Mouse (Mus musculus): ENCODE data around the gene Eva1c.

DNA sequence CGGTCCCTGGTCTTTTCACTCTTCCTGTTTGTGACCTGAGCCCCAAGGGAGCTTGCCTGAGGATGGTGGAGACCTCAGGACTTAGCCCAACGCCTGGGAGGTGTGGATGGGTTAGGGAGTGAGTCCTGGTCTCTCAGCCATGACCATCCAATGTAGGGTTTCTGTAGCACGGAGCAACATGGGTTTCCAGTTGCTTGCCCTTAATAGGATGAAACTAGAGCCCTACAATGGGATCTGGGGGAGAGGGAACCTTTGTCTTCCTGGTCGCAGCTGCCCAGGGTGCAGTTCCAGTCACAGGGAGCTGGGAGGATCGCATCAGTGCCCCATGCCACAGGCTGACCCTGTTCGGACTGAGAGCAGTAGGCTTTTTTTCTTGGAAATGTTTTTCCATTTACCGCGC is 90.6 kb downstream of the Eva1c start:
- TF ChIP-seq CTCF (IDR thresholded peaks at IDR 0.05; ENCODE audit: borderline replicate concordance, extremely low read depth, insufficient read depth, insufficient read length) (no peak), POLR2A (IDR thresholded peaks at IDR 0.05; ENCODE audit: borderline replicate concordance, extremely low read depth, insufficient read depth, insufficient read length, poor library complexity, severe bottlenecking) (no peak)

All from brain, embryonic 14.5 days (tissue).